Mouse (Mus musculus) brain, adult 2 months (tissue): ENCODE data around the gene Gm47995.

ENCODE experiments used
- DNase-seq: peaks from one replicate; pipeline ENCODE4 v3.0.0; 2011; ENCODE audit warnings: low read depth, low spot score

The Gm47995 gene

GRCm38 (mm10) chr1:151228320-151228989 is 30.2 kb downstream of the Gm47995 start:
- DNase-seq: no peak

GRCm38 (mm10) chr1:151232346-151232745 is 34.1 kb downstream of the Gm47995 start:
- no peak for DNase-seq

- no peak for DNase-seq
These were observed 35.5 kb downstream of the Gm47995 start for GRCm38 (mm10) chr1:151233756-151234155.

GRCm38 (mm10) chr1:151235574-151235973 is 37.3 kb downstream of the Gm47995 start:
- DNase-seq: no peak

- DNase-seq: peak; percentile 66
These were observed 38.1 kb downstream of the Gm47995 start for GRCm38 (mm10) chr1:151236141-151236930.

GRCm38 (mm10) chr1:151237780-151238179 is 39.5 kb downstream of the Gm47995 start:
- DNase-seq: no peak

- DNase-seq: no peak
These were observed 45.1 kb downstream of the Gm47995 start for GRCm38 (mm10) chr1:151243332-151243731.

- DNase-seq: no peak
These were observed 45.8 kb downstream of the Gm47995 start for GRCm38 (mm10) chr1:151244013-151244412.

- DNase-seq: no peak
These were observed 46.5 kb downstream of the Gm47995 start for GRCm38 (mm10) chr1:151244761-151245160.

GRCm38 (mm10) chr1:151245165-151245564 is 46.9 kb downstream of the Gm47995 start:
- DNase-seq: no peak

GRCm38 (mm10) chr1:151245846-151246245 is 47.6 kb downstream of the Gm47995 start:
- DNase-seq: no peak
